Mouse (Mus musculus) neural tube, embryonic 12.5 days (tissue): ENCODE measurements at regions not wholly inside any gene's neighbourhood (a gene's known extent, or its start where the extent isn't known, plus 50 kb on each side); places are given as distances from the start of the nearest gene placed in this dataset.
A peak's percentile ranks its signal among the peaks of the same experiment; 100 is the strongest.

Experiments
- ATAC-seq: fragments of 200-750 bp; cut with Nextera tagmentation; 2 replicates; pipeline ENCODE4 v1.8.0; 2017; ENCODE audit warnings: low read depth, mild to moderate bottlenecking, moderate TSS enrichment, moderate library complexity; ENCODE audit not compliant: low FRiP score
- H3K27ac ChIP-seq: fragments of 300-500 bp; sonication (generic); 2 replicates; pipeline ENCODE4 v1.5.1; 2016
- H3K27me3 ChIP-seq: fragments of 300-500 bp; sonication (generic); replicated peaks from 2 replicates; pipeline ENCODE4 v1.6.1; 2016; ENCODE audit warnings: mild to moderate bottlenecking
- H3K36me3 ChIP-seq: fragments of 300-500 bp; sonication (generic); 2 replicates; pipeline ENCODE4 v1.6.1; 2016; ENCODE audit warnings: mild to moderate bottlenecking
- H3K4me1 ChIP-seq: fragments of 300-500 bp; sonication (generic); 2 replicates; pipeline ENCODE4 v1.6.1; 2016
- H3K4me2 ChIP-seq: fragments of 300-500 bp; sonication (generic); replicated peaks from 2 replicates; pipeline ENCODE4 v1.6.1; 2016; ENCODE audit warnings: mild to moderate bottlenecking
- H3K4me3 ChIP-seq: fragments of 300-500 bp; sonication (generic); 2 replicates; pipeline ENCODE4 v1.5.1; 2016
- H3K9ac ChIP-seq: fragments of 300-500 bp; sonication (generic); 2 replicates; pipeline ENCODE4 v1.6.1; 2016; ENCODE audit warnings: mild to moderate bottlenecking
- H3K9me3 ChIP-seq: fragments of 300-500 bp; sonication (generic); 2 replicates; pipeline ENCODE4 v1.6.1; 2016; ENCODE audit warnings: mild to moderate bottlenecking
- WGBS: fragments of 180-500 bp; shearing (Covaris S2); methylation state at CpG from one replicate; pipeline ENCODE4 v1.1.7; 2016; 5-methylcytosine and 5-hydroxymethylcytosine counted together

DNA sequence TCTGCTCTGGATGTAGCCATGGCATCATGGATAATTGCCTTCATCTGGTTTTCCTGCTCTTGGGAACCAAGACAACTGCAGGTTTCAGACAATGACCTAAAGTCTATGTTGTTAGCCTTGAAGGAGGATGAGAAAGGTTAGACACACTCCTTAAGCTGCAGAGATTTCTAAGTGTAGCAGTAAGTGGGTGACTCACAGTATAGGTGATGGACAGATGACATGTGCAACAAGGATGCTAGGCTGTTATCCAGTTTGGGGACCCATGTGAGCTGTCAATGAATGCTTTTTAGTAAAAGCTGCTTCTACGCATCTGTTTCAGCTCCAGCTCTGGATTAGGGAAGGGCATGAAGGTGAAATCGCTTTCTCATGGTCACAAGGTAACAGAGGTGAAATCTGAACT lies 1159.7 kb upstream of the A1bg start:
- H3K9me3 ChIP-seq, result no peaks in the 10 kb centered on the region
- no peak overlapping the region for H3K4me3 ChIP-seq
- H3K27ac ChIP-seq, result no peak overlapping the region
- no peak overlapping the region for H3K9ac ChIP-seq
- no peaks in the 10 kb centered on the region for H3K36me3 ChIP-seq
- 96% methylated on average over 2 of the region's 2 CpGs for WGBS
- no peak for ATAC-seq
- no peak overlapping the region for H3K4me2 ChIP-seq
- H3K4me1 ChIP-seq, result peaks cover 6% of the 10 kb centered on the region; the same call in 1 of the 2 replicates
- H3K27me3 ChIP-seq, result no peaks in the 10 kb centered on the region

DNA sequence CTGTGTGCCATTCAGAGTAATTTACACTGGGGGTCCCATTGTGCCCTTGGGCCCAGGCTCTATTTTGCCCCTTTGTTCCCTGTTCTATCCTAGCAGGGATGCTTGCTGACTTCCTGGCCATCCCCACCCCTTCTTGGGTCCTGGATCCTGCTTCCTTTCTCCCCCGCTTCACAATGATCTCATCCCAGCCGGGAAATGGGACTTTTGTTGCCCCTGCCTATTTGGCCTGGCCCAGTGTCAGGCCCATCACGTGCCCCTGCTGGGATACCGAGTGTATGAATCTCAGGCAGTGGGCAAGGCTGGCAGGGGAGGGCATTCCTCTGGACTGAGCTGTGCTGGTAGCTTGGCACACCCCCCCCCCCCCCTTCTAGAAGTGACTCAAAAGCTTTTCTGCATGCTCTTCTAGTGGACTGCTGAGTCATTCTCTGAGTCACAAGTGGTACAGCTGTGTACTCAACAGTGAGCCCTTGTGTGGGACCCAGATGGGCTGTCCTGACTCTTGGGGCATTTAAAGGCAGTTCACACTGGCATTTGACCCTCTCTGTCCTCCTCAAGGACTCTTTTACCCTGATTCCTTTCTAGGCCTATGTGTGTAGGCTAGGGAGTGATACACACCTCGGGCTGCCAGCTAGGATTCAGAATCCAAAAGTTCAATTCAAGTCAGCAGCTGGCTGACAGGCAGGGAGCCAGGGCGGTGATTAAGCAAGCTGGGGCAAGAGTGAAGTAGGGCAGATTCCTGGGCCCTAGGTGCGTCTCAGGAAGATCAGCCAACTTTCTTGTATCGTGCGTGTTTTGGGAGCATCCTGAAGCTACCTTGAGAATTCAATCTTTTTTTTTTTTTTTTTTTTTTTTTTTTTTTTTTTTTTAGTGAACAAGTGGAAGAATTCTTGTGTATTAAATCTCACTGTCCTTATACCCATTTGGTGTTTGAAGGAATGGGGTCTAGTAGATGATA lies 1156.6 kb upstream of the A1bg start:
- no peaks in the 10 kb centered on the region for H3K27me3 ChIP-seq
- H3K4me2 ChIP-seq, result no peak overlapping the region
- no peak overlapping the region for H3K9ac ChIP-seq
- H3K4me3 ChIP-seq, result no peak overlapping the region
- no peaks in the 10 kb centered on the region for H3K9me3 ChIP-seq
- ATAC-seq, result peak; percentile 48
- H3K36me3 ChIP-seq, result no peaks in the 10 kb centered on the region
- H3K4me1 ChIP-seq, result peaks cover 6% of the 10 kb centered on the region; the same call in 1 of the 2 replicates
- WGBS, result 48% methylated on average over 9 of the region's 9 CpGs
- H3K27ac ChIP-seq, result no peak overlapping the region

DNA sequence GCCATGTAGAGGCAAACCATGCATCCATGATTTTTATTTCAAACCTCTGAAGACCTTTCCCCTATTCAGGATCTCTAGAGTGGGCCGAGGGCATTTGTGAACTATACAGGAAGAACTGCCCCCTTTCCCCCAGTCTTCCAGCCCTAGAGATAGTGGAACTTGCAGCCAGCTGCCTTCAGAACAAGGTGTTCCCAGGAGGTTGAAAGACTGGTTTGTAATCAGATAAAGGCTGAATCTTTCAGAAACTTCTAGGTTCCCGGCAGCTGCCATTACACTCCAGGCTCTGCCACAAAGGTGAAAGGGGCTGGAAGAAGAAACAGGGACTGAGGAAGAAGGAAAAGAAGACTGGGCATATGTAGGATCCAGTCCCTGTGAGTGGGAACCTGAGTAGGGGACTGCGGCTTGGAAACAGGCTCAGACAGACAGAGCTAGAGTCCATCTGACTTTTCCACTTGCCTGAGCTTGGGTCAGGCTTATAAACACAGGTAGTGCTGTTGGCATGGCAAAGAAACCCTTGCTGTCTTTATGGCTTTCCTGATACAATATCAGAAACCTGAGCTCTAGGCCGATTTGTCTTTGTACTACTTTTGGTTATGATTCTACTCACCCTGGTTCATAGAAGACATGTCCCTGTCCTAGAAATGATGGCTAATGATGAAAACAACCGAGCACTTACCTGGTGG lies 1153.9 kb upstream of the A1bg start:
- no peak overlapping the region for H3K4me2 ChIP-seq
- H3K27ac ChIP-seq, result no peak overlapping the region
- H3K4me1 ChIP-seq, result peaks cover 6% of the 10 kb centered on the region; the same call in 1 of the 2 replicates
- H3K36me3 ChIP-seq, result no peaks in the 10 kb centered on the region
- no peaks in the 10 kb centered on the region for H3K27me3 ChIP-seq
- no peaks in the 10 kb centered on the region for H3K9me3 ChIP-seq
- WGBS, result 88% methylated on average over 5 of the region's 5 CpGs
- H3K9ac ChIP-seq, result no peak overlapping the region
- ATAC-seq, result no peak
- no peak overlapping the region for H3K4me3 ChIP-seq

DNA sequence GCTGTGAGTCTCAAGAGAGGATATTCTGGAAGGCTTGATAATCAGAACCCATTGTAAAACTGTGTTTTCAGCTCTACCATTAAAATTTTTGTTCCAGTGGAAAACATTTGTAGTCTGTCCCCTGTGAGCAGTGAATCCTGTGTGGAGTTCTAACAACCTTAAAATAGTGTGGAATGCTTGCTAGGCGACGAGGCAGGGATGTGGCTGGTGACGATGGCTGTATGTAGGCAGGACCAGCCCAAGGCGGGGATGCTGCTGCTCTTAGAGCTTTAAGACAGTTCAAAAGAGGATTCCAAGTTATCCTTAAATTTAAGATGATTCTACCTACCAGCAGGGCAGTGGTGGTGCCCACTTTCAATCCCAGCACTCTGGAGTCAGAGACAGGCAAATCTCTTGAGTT lies 1151.9 kb upstream of the A1bg start:
- Histone ChIP-seq H3K4me1 (peaks cover 6% of the 10 kb centered on the region; the same call in 1 of the 2 replicates), H3K27me3 (no peaks in the 10 kb centered on the region), H3K9ac (no peak overlapping the region), H3K9me3 (no peaks in the 10 kb centered on the region), H3K27ac (no peak overlapping the region), H3K36me3 (no peaks in the 10 kb centered on the region), H3K4me3 (no peak overlapping the region), H3K4me2 (no peak overlapping the region)
- WGBS, result 92% methylated on average over 4 of the region's 4 CpGs
- ATAC-seq, result no peak

DNA sequence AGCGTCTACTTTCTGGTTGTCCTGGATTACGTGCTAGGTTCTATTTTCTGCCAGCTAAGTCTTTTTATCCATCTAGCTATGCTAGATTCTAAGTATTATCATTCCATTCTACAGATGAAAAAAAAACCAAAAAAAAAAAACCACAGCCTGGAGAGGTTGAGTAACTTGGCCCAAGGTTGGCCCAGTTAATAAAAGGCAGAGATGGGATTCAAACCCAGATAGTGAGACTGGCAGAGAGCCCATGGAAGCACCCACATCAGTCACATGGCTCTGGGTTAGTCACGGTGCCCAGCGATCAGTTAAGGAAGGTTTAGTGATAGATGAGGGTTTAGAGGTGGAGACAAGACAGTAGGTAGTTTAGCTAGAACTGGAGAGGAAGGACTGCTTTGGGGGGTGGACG lies 1150.8 kb upstream of the A1bg start:
- Histone ChIP-seq H3K4me3 (no peak overlapping the region), H3K4me1 (no peaks in the 10 kb centered on the region), H3K36me3 (no peaks in the 10 kb centered on the region), H3K4me2 (no peak overlapping the region), H3K27me3 (no peaks in the 10 kb centered on the region), H3K27ac (no peak overlapping the region), H3K9me3 (no peaks in the 10 kb centered on the region), H3K9ac (no peak overlapping the region)
- 96% methylated on average over 5 of the region's 5 CpGs for WGBS
- no peak for ATAC-seq

DNA sequence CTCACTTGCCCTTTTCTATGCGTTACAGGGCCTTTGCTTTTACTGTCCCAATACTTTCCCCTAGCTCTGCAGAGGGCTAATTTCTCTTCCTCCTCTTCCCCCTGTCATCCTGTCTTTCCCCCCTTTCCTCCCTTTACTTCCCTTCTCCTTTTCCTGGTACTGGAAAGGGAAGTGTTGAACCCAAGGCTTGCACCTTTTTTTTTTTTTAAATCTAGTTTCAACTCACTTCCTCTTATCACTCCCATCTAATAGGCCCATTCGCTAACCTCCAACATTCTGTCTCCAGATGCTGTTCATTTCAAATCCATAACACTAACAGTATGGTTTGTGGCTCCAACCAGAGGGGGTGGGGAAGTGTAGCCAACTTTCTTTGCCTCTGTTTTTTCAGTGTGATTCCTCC lies 1148.5 kb upstream of the A1bg start:
- 81% methylated on average over 2 of the region's 2 CpGs for WGBS
- peaks cover 4% of the 10 kb centered on the region; the same call in 1 of the 2 replicates for H3K4me1 ChIP-seq
- H3K9ac ChIP-seq, result no peak overlapping the region
- H3K36me3 ChIP-seq, result no peaks in the 10 kb centered on the region
- H3K27ac ChIP-seq, result no peak overlapping the region
- no peak overlapping the region for H3K4me3 ChIP-seq
- no peak for ATAC-seq
- no peaks in the 10 kb centered on the region for H3K9me3 ChIP-seq
- H3K27me3 ChIP-seq, result no peaks in the 10 kb centered on the region
- H3K4me2 ChIP-seq, result no peak overlapping the region

DNA sequence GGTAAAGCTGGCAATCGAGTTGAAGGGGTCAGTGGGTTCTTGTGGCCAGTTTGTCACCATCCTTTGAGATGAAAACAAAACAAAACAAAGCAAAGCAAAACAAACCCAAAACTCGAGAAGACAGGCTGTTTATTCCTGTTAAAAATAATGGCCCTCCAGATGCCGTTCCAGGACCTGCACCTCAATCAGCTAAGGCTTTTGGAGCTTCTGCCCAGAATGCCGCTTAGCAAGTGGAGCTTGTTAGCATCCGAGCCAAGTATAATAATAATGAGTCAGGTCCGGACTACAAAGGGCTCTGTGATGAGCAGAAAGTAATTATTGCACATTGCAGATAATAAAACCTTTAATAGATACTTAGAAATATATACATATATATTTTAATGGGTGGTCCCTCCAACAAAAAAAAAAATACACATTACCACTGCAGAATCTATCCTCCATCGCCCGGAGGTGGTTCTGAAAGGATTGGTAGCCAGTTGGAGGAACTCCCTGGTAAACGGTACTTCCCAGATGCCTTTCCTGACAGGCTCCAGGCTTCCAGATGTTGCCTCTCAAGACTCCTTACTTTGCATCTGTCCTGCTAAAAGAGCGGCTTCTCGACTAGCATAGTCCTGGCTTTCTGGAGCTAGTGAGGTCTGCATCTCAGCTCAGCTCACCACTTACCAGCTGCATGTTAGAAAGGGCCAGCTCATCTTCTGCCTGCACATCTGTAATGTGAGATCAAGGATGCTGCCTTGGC lies 1145.8 kb upstream of the A1bg start:
- Histone ChIP-seq H3K4me3 (no peak overlapping the region), H3K27me3 (no peaks in the 10 kb centered on the region), H3K4me1 (peaks cover 4% of the 10 kb centered on the region; the same call in 1 of the 2 replicates), H3K9me3 (no peaks in the 10 kb centered on the region), H3K36me3 (no peaks in the 10 kb centered on the region), H3K27ac (no peak overlapping the region), H3K9ac (no peak overlapping the region), H3K4me2 (no peak overlapping the region)
- ATAC-seq, result no peak
- WGBS, result 56% methylated on average over 11 of the region's 11 CpGs

DNA sequence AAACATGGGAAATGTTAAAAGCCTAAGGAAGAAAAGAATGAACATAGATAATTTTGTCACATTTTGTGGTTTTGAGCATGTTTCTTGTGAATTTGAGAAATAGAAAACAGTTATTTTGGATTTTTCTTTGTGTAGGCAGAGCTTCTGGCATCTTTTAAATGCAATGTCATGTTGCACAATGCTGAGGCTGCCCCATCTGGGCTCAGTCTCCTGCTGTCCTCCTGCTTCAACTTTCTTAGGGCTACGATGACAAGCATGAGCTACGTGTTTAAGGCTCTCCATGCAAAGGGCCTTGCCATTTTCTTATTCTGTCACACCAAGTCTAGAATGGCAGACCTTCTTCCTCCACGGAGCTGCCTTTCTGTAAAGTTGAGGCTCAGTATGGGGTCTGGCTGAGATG lies 1141.6 kb upstream of the A1bg start:
- no peak overlapping the region for H3K4me2 ChIP-seq
- WGBS, result 92% methylated on average over 3 of the region's 3 CpGs
- H3K4me1 ChIP-seq, result peaks cover 4% of the 10 kb centered on the region; the same call in 1 of the 2 replicates
- ATAC-seq, result no peak
- no peak overlapping the region for H3K27ac ChIP-seq
- H3K36me3 ChIP-seq, result no peaks in the 10 kb centered on the region
- no peaks in the 10 kb centered on the region for H3K9me3 ChIP-seq
- no peak overlapping the region for H3K4me3 ChIP-seq
- no peak overlapping the region for H3K9ac ChIP-seq
- no peaks in the 10 kb centered on the region for H3K27me3 ChIP-seq

DNA sequence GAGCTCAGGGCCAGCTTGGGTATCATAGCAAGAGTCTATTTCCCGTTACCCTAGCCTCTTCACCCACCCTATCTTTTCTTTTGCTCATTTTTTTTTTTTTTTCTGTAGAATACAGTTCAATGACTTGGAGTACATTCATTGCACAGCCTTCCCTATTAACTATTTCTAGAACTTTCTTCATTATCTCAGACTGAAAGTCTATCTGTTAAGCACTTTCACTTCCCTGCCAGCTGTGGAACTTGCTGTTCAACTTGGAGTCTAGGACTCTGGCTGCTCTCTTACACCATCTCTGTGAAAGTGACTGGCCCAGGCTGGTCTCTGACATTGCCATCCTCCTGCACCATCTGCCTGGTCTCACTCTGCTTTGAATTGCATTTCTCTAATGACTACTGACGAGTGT lies 1134.6 kb upstream of the A1bg start:
- Histone ChIP-seq H3K9me3 (no peaks in the 10 kb centered on the region), H3K4me1 (no peaks in the 10 kb centered on the region), H3K9ac (no peak overlapping the region), H3K4me3 (no peak overlapping the region), H3K27me3 (no peaks in the 10 kb centered on the region), H3K36me3 (no peaks in the 10 kb centered on the region), H3K27ac (no peak overlapping the region), H3K4me2 (no peak overlapping the region)
- no peak for ATAC-seq
- WGBS, result 92% methylated on average over 2 of the region's 2 CpGs

DNA sequence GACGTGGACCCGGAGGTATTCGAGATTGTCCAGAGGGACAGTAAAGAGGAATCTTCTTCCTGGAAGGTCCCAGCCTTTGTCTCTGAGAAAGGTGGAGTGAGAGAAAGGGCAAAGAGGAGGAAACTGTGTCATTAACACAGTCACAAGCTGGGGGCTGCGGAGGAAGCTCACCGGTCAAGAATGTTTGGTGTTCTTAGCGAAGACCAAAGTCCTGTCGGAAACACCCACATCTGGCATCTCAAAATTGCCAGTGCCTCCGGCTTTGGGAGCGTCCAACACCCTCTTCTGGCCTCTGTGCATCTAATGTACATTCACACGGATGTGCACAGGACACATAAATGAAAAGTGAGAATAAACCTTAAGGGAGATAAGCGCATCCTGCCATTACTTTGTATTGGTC lies 1134.1 kb upstream of the A1bg start:
- Histone ChIP-seq H3K4me1 (no peaks in the 10 kb centered on the region), H3K9ac (no peak overlapping the region), H3K27me3 (no peaks in the 10 kb centered on the region), H3K36me3 (no peaks in the 10 kb centered on the region), H3K4me2 (no peak overlapping the region), H3K9me3 (no peaks in the 10 kb centered on the region), H3K27ac (no peak overlapping the region), H3K4me3 (no peak overlapping the region)
- WGBS, result 86% methylated on average over 11 of the region's 11 CpGs
- ATAC-seq, result no peak

DNA sequence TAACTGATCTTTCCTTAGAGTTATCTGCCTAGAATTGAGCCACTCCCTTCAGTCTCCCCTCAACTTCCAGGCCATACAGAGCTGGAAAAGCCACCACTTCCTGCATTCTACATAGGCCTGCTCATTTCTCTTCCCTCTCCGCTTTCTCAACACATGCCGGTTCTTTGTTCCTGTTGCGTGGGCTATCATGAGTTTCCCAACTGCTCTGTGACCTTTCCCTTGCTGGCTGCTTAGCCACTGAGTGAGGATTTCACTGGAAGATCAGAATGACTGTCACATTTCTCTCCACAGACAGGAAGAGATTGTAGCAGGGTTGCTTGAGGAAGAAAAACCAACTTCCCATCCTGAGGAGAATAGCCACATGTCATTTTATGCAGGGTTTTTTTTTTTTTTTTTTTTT lies 1133.6 kb upstream of the A1bg start:
- no peak for ATAC-seq
- Histone ChIP-seq H3K36me3 (no peaks in the 10 kb centered on the region), H3K4me1 (no peaks in the 10 kb centered on the region), H3K27me3 (no peaks in the 10 kb centered on the region), H3K9ac (no peak overlapping the region), H3K27ac (no peak overlapping the region), H3K4me3 (no peak overlapping the region), H3K9me3 (no peaks in the 10 kb centered on the region), H3K4me2 (no peak overlapping the region)
- WGBS, result 90% methylated on average over 3 of the region's 3 CpGs

DNA sequence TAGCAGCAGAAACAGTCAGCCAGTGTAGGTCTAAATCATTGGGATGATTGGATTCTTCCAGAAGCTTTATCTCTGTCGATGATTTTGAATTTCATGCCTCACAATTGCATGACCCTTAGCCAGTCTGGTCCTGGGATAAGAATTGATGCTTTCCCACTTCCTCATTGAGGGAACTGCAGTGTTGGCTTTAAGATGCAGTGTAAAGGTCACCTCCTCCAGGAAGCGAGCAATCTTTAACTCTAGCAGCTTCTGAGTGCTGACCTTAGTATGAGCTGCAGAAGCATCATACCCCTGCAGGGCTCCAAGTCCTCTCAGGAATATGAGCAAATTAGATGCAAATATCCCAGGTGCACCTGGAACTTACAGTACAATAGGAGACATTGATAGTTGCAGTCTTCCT lies 1132.2 kb upstream of the A1bg start:
- WGBS, result 85% methylated on average over 2 of the region's 2 CpGs
- Histone ChIP-seq H3K4me1 (no peaks in the 10 kb centered on the region), H3K27ac (no peak overlapping the region)

More for the DNA sequence above, 1132.2 kb upstream of the A1bg start:
- Histone ChIP-seq H3K9me3 (0 out of 2 replicates have a peak, but pooled peaks cover 4% of the 10 kb centered on the region), H3K9ac (no peak overlapping the region), H3K27me3 (no peaks in the 10 kb centered on the region), H3K4me3 (no peak overlapping the region), H3K4me2 (no peak overlapping the region), H3K36me3 (no peaks in the 10 kb centered on the region)
- ATAC-seq, result no peak
